Mouse (Mus musculus) embryonic fibroblast, embryonic 13.5 days (primary cell): ENCODE results near the gene Hoxc13.

Experiments used
- CTCF ChIP-seq: IDR thresholded peaks from 2 replicates; pipeline ENCODE4 v1.5.1; 2011; ENCODE audit warnings: mild to moderate bottlenecking, control low read depth, low read length, moderate library complexity, borderline replicate concordance; ENCODE audit not compliant: insufficient read depth
- POLR2A ChIP-seq: IDR thresholded peaks from 2 replicates; pipeline ENCODE4 v1.6.1; 2011; ENCODE audit warnings: low read depth, mild to moderate bottlenecking, control low read depth, low read length, moderate library complexity

DNA sequence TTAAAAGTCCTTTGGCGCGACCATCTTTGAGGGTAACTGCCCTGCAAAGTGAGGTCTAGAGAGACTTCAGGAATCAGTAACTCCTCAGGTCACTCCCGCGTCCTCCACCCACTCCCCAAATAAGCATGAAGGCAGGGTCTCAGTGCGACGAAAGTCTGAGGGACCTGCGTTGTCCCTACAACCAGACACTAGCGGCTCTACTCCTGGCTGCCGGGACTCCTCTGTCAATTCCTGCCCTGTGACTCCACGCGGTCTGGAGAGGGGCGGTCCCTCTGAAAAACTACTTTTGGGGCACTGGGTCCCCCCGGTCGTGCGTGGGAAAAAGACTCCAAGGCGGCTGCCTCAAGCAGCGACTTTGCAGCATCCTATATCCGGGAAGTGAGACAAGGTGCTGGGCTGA is 10.9 kb upstream of the Hoxc13 start:
- no peak for TF ChIP-seq POLR2A
- no peak for TF ChIP-seq CTCF
